ENCODE assay signal across 9 mouse cellular contexts in genomic region chrX:106171853-106172154, GRCm38 (mm10). TPM values are rescaled to one million over a fixed set of nuclear protein-coding genes. Genes with fewer than 3 reads are reported as not detected.
A peak's percentile ranks its signal among the peaks of the same experiment; 100 is the strongest.
DNase-seq lines count a peak whose midpoint lies in the region; ATAC-seq lines count a peak whose summit lies in the region.
"Had no signal": no experiment of that assay in that cellular context is flagged by ENCODE, and none has a peak within 500 bp of the region (broad histone marks: within the 10 kb centered on the region; RNA-seq: fewer than 3 reads in every experiment).

No protein-coding gene starts in this region.

- no peaks in the 10 kb centered on the region for H3K27me3 ChIP-seq in heart, embryonic 13.5 days (replicated peaks)
- no peaks in the 10 kb centered on the region for H3K27me3 ChIP-seq in intestine, embryonic 16.5 days (replicated peaks; ENCODE audit: control insufficient read depth, insufficient read depth, low read length)

- ATAC-seq in heart, embryonic 13.5 days (ENCODE audit: extremely low read depth, insufficient number of reproducible peaks, low FRiP score, low TSS enrichment) = no peak
- ATAC-seq in activated CD4-positive, CD25-positive, alpha-beta regulatory T cell, adult 4 months = peak; percentile 59
- ATAC-seq in intestine, embryonic 16.5 days = peak; percentile 81

- no peak for DNase-seq in heart, postnatal 14 days
- peak; percentile 31 for DNase-seq in naive thymus-derived CD4-positive, alpha-beta T cell, adult 2 months (ENCODE audit: low read depth)
- DNase-seq in cerebellum, adult 11 months = no peak
- DNase-seq in Muller cell, postnatal 12 days (ENCODE audit: inconsistent ontology term) = no peak
- no peak for DNase-seq in layer of hippocampus, postnatal 10 days (ENCODE audit: low spot score in 2 of 2)

- peak overlapping the region; percentile 63; the same call in 1 of the 2 replicates for H3K9ac ChIP-seq in heart, embryonic 13.5 days
- no peak overlapping the region for H3K9ac ChIP-seq in intestine, embryonic 16.5 days (ENCODE audit: low read depth, low read length)

- H3K36me3 ChIP-seq in heart, embryonic 13.5 days = no peaks in the 10 kb centered on the region
- no peaks in the 10 kb centered on the region for H3K36me3 ChIP-seq in intestine, embryonic 16.5 days (ENCODE audit: control insufficient read depth, insufficient read depth, low read length)

- H3K4me2 ChIP-seq in heart, embryonic 13.5 days = peak overlapping the region; percentile 61
- no peak overlapping the region for H3K4me2 ChIP-seq in intestine, embryonic 16.5 days (ENCODE audit: low read depth, low read length)

- 34% methylated on average over 5 of the region's 6 CpGs for WGBS in heart, embryonic 13.5 days
- 52% methylated on average over 5 of the region's 6 CpGs for WGBS in intestine, embryonic 16.5 days

- intact Hi-C loops in heart, postnatal 14 days (cut with DNase I) = loop anchor here (2.0 kb wide), 1 partner anchor 145 kb away; the partner anchor contains the start of gene Atp7a

- H3K27ac ChIP-seq in heart, embryonic 13.5 days (replicated peaks) = no peak overlapping the region
- H3K27ac ChIP-seq in intestine, embryonic 16.5 days (ENCODE audit: low read length) = no peak overlapping the region

- no peaks in the 10 kb centered on the region for H3K4me1 ChIP-seq in heart, embryonic 13.5 days
- H3K4me1 ChIP-seq in intestine, embryonic 16.5 days (ENCODE audit: control insufficient read depth, insufficient read depth, low read length) = no peaks in the 10 kb centered on the region

- H3K4me3 ChIP-seq in heart, embryonic 13.5 days = peak overlapping the region; percentile 45
- peak overlapping the region; percentile 32 for H3K4me3 ChIP-seq in intestine, embryonic 16.5 days (ENCODE audit: low read length)

- no peaks in the 10 kb centered on the region for H3K9me3 ChIP-seq in heart, embryonic 13.5 days
- H3K9me3 ChIP-seq in intestine, embryonic 16.5 days (ENCODE audit: control insufficient read depth, low read length) = no peaks in the 10 kb centered on the region

RNA-seq across cellular contexts. Expression of gene Pgk1, which starts 15.1 kb away (rescaled TPM):
- 660 and 731 TPM in 2 replicates for polyA plus RNA-seq in heart, embryonic 13.5 days (2015; fragmentation: Nextera tagmentation; extraction: Ambion mirVana)
- total RNA-seq in heart, postnatal 14 days (2021) = 100 to 1,000 TPM; 554 to 629 TPM
- 100 to 1,000 TPM; 156 to 220 TPM for polyA plus RNA-seq in activated CD4-positive, CD25-positive, alpha-beta regulatory T cell, adult 4 months (2017; shearing (Covaris generic))
- polyA plus RNA-seq in intestine, embryonic 16.5 days (2015; fragmentation: Nextera tagmentation; extraction: Ambion mirVana) = 533 and 567 TPM in 2 replicates
- total RNA-seq in layer of hippocampus, postnatal 10 days (2021) = 100 to 1,000 TPM; 310 to 357 TPM

RNA-seq across cellular contexts. Expression of gene Tlr13, which starts 28.8 kb away (rescaled TPM):
- 0.33 and 0.35 TPM in 2 replicates for polyA plus RNA-seq in heart, embryonic 13.5 days (2015; fragmentation: Nextera tagmentation; extraction: Ambion mirVana)
- 1 to 10 TPM; 1.5 to 1.7 TPM for total RNA-seq in heart, postnatal 14 days (2021)
- under 1 TPM in 1 of 2 experiments, not detected in 1; 0.18 TPM for polyA plus RNA-seq in activated CD4-positive, CD25-positive, alpha-beta regulatory T cell, adult 4 months (2017; shearing (Covaris generic))
- polyA plus RNA-seq in intestine, embryonic 16.5 days (2015; fragmentation: Nextera tagmentation; extraction: Ambion mirVana) = 0.67 and 0.89 TPM in 2 replicates
- total RNA-seq in layer of hippocampus, postnatal 10 days (2021) = 1 to 10 TPM; 1.3 to 1.4 TPM
- polyA plus RNA-seq: C2C12 had no signal

RNA-seq across cellular contexts. Expression of gene Taf9b, which starts 49.2 kb away (rescaled TPM):
- 18.1 and 19.7 TPM in 2 replicates for polyA plus RNA-seq in heart, embryonic 13.5 days (2015; fragmentation: Nextera tagmentation; extraction: Ambion mirVana)
- 10 to 100 TPM in 1 of 2 experiments, 1 to 10 TPM in 1; 8.5 to 10.7 TPM for total RNA-seq in heart, postnatal 14 days (2021)
- 10 to 100 TPM; 54.7 to 60.5 TPM for polyA plus RNA-seq in activated CD4-positive, CD25-positive, alpha-beta regulatory T cell, adult 4 months (2017; shearing (Covaris generic))
- 8.5 and 9.1 TPM in 2 replicates for polyA plus RNA-seq in intestine, embryonic 16.5 days (2015; fragmentation: Nextera tagmentation; extraction: Ambion mirVana)
- 10 to 100 TPM; 30.0 to 31.4 TPM for total RNA-seq in layer of hippocampus, postnatal 10 days (2021)
